ENCODE assay signal across 26 mouse cellular contexts in the genomic region with DNA sequence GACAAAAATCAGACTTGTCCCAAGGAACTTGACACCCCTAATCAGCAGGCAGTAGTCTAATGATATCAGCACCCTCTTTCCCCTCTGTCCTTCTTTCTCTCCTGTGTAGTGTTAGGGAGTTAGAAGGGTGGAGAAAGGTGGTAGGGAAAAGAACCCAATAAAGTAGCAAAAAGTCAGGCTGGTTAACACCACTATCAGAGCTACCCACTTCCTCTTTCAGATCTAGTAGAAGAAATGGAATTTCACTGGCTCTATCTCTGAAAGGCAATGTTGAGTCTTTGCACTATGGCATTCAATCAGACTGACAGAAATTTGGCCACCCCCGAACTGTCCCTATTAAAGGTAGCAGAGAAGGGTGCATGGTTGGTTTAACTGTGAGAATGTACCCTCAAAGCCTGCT.
DNase-seq lines count a peak whose midpoint lies in the region; ATAC-seq and TF ChIP-seq lines count a peak whose summit lies in the region.
"Had no signal": no experiment of that assay in that cellular context is flagged by ENCODE, and none has a peak within 500 bp of the region (broad histone marks: within the 10 kb centered on the region; RNA-seq: fewer than 3 reads in every experiment).

No protein-coding gene starts in this region.

- no peaks in the 10 kb centered on the region for H3K9me3 ChIP-seq in neural tube, embryonic 15.5 days (replicated peaks)
- no peaks in the 10 kb centered on the region for H3K9me3 ChIP-seq in stomach, postnatal 0 days (ENCODE audit: control insufficient read depth, low read length)
- H3K9me3 ChIP-seq: embryonic facial prominence, embryonic 12.5 days; embryonic facial prominence, embryonic 15.5 days; heart, embryonic 10.5 days; heart, embryonic 13.5 days had no signal

- no peaks in the 10 kb centered on the region for H3K27me3 ChIP-seq in neural tube, embryonic 15.5 days (replicated peaks)
- no peaks in the 10 kb centered on the region for H3K27me3 ChIP-seq in stomach, postnatal 0 days (ENCODE audit: control insufficient read depth, insufficient read depth, low read length)
- H3K27me3 ChIP-seq: embryonic facial prominence, embryonic 12.5 days; embryonic facial prominence, embryonic 15.5 days; heart, embryonic 13.5 days had no signal

- H3K27ac ChIP-seq in neural tube, embryonic 15.5 days (replicated peaks): no peak overlapping the region
- H3K27ac ChIP-seq in stomach, postnatal 0 days (replicated peaks): no peak overlapping the region
- H3K27ac ChIP-seq: embryonic facial prominence, embryonic 12.5 days; embryonic facial prominence, embryonic 15.5 days; heart, adult 2 months; heart, embryonic 10.5 days; heart, embryonic 13.5 days; hindbrain, embryonic 14.5 days; hindbrain, postnatal 0 days had no signal

- H3K4me2 ChIP-seq in neural tube, embryonic 15.5 days: no peak overlapping the region
- no peak overlapping the region for H3K4me2 ChIP-seq in stomach, postnatal 0 days (replicated peaks; ENCODE audit: low read depth)
- H3K4me2 ChIP-seq: embryonic facial prominence, embryonic 12.5 days; embryonic facial prominence, embryonic 15.5 days; heart, embryonic 13.5 days; hindbrain, embryonic 14.5 days had no signal

- peak; percentile 4 for DNase-seq in neural tube, embryonic 10.5 days (ENCODE audit: extremely low spot score, low spot score)
- DNase-seq in stomach, postnatal 0 days (ENCODE audit: low spot score): peak; percentile 3
- DNase-seq in gastrocnemius, adult 18-20 months (ENCODE audit: low spot score): no peak
- no peak for DNase-seq in cerebellum, postnatal 25 days
- DNase-seq: adrenal gland, adult 2 months; adrenal gland, postnatal 14 days; B cell, adult 2 months; cerebellum, adult 11-12 months; cerebellum, adult 8-10 months; cerebellum, postnatal 10 days; forebrain, postnatal 0 days; gastrocnemius, postnatal 25 days; heart, adult 2 months; heart, postnatal 14 days; heart, postnatal 4 days had no signal

- peaks cover 6% of the 10 kb centered on the region; the same call in 1 of the 2 replicates for H3K4me1 ChIP-seq in neural tube, embryonic 15.5 days
- H3K4me1 ChIP-seq in stomach, postnatal 0 days (replicated peaks; ENCODE audit: control insufficient read depth, insufficient read depth): no peaks in the 10 kb centered on the region
- H3K4me1 ChIP-seq: embryonic facial prominence, embryonic 12.5 days; embryonic facial prominence, embryonic 15.5 days; heart, embryonic 10.5 days; heart, embryonic 13.5 days had no signal

- no peak for ATAC-seq in neural tube, embryonic 15.5 days (ENCODE audit: low FRiP score)
- peak; percentile 76 for ATAC-seq in common myeloid progenitor, adult 5-6 weeks (replicated peaks; ENCODE audit: low read depth, poor library complexity, severe bottlenecking)
- no peak for ATAC-seq in stomach, postnatal 0 days (ENCODE audit: low FRiP score, low TSS enrichment)
- ATAC-seq: forebrain, embryonic 14.5 days; forebrain, postnatal 0 days; hindbrain, postnatal 0 days; inflammation-experienced regulatory T-cells, adult 6 months; intestine, postnatal 0 days had no signal

- H3K36me3 ChIP-seq in neural tube, embryonic 15.5 days: no peaks in the 10 kb centered on the region
- no peaks in the 10 kb centered on the region for H3K36me3 ChIP-seq in stomach, postnatal 0 days (ENCODE audit: control insufficient read depth, insufficient read depth, low read length)
- H3K36me3 ChIP-seq: embryonic facial prominence, embryonic 12.5 days; embryonic facial prominence, embryonic 15.5 days; heart, embryonic 10.5 days; heart, embryonic 13.5 days had no signal

- 81% methylated on average over 1 of the region's 1 CpGs for WGBS in neural tube, embryonic 15.5 days
- WGBS in stomach, postnatal 0 days: 75% methylated on average over 1 of the region's 1 CpGs

- H3K4me3 ChIP-seq in neural tube, embryonic 15.5 days (replicated peaks): no peak overlapping the region
- no peak overlapping the region for H3K4me3 ChIP-seq in stomach, postnatal 0 days (ENCODE audit: low read depth, low read length)
- H3K4me3 ChIP-seq: embryonic facial prominence, embryonic 12.5 days; embryonic facial prominence, embryonic 15.5 days; heart, adult 2 months; heart, embryonic 10.5 days; heart, embryonic 13.5 days had no signal

- no peak overlapping the region for H3K9ac ChIP-seq in neural tube, embryonic 15.5 days (replicated peaks)
- no peak overlapping the region for H3K9ac ChIP-seq in stomach, postnatal 0 days (ENCODE audit: low read length)
- H3K9ac ChIP-seq: embryonic facial prominence, embryonic 12.5 days; embryonic facial prominence, embryonic 15.5 days; forebrain, postnatal 0 days; heart, embryonic 13.5 days; hindbrain, embryonic 14.5 days had no signal

- TF ChIP-seq CTCF in stomach, postnatal 0 days (IDR thresholded peaks at IDR 0.05; ENCODE audit: low read depth): no peak

- TF ChIP-seq EP300 in stomach, postnatal 0 days (optimal IDR thresholded peaks at IDR 0.05): no peak

Comparison
In these comparisons a context has a peak if more than half of its experiments do, and no peak if none do; other contexts are left out.
1. DNase-seq: peak in neural tube, embryonic 10.5 days (single experiment) and stomach, postnatal 0 days (single experiment); none in gastrocnemius, adult 18-20 months (single experiment) and cerebellum, postnatal 25 days (0 of 2).